Mouse (Mus musculus) heart, postnatal 0 days (tissue): Measurements from ENCODE around the gene Usp39.

Experiments used
- CTCF ChIP-seq: IDR thresholded peaks from 2 replicates; pipeline ENCODE4 v1.5.1; 2016; ENCODE audit warnings: antibody characterized with exemption, control low read depth, low read depth
- EP300 ChIP-seq: IDR thresholded peaks from 2 replicates; pipeline ENCODE4 v1.6.1; 2016; ENCODE audit warnings: antibody characterized with exemption, low read depth

DNA sequence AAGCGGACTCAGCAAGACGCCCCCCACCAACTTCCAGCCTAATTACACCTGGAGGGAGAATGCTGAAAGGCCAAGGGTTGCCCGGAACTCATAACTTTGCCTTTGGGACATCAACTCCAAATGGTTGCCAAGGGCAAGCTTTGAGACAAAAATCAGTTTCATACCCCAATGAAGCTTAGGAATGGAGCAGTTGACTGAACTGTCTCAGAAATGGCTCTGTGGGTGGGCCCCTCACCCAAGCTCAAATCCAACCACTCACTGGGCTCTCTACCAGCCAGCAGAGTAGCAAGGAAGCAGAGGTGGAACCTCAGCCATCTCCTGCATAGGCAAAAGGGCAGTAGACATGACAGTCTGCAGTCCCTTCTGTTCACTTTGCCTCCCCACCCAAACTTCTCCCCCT is 42.8 kb upstream of the Usp39 start:
- TF ChIP-seq CTCF (no peak), EP300 (no peak)
